Comparison of ENCODE assay signal across 30 mouse cellular contexts in the genomic region with DNA sequence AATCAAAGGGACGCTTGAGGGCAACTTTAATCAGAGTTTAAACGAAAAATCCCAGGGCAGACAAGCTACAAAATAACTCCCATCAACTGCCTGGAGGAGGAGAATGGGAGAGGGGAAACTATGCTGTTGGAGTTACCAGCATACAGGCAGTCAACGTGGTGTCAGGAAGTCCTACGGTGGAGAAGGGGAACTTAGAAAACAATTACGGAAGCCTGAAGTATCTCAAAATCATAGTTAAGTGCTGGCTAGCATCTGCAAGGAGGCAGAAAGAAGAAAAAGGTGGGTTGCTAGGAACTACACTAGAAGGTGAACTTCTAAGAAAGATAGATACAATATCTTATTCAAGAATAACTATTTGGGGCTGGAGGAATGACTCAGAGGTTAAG.
DNase-seq lines count a peak whose midpoint lies in the region; ATAC-seq and TF ChIP-seq lines count a peak whose summit lies in the region.
"Had no signal": no experiment of that assay in that cellular context is flagged by ENCODE, and none has a peak within 500 bp of the region (broad histone marks: within the 10 kb centered on the region; RNA-seq: fewer than 3 reads in every experiment).

No protein-coding gene starts in this region.

- no peaks in the 10 kb centered on the region for H3K9me3 ChIP-seq in liver, embryonic 11.5 days (ENCODE audit: control insufficient read depth, low read length)
- no peaks in the 10 kb centered on the region for H3K9me3 ChIP-seq in ES-E14 (ENCODE audit: control insufficient read depth, insufficient read depth, low read depth, low read length)
- H3K9me3 ChIP-seq in hindbrain, embryonic 13.5 days: no peaks in the 10 kb centered on the region
- H3K9me3 ChIP-seq: forebrain, embryonic 10.5 days; forebrain, embryonic 13.5 days; heart, embryonic 12.5 days; heart, embryonic 15.5 days; hindbrain, embryonic 12.5 days had no signal

- in situ Hi-C loops in ES-E14 (cut with MboI; ENCODE audit: low sequenced_read_pairs in 2 of 2, unreplicated experiment in 2 of 2): no loop called here

- H3K27ac ChIP-seq in liver, adult 2 months (replicated peaks; ENCODE audit: insufficient read depth, low read depth, low read length): peak overlapping the region; percentile 60
- H3K27ac ChIP-seq in liver, embryonic 11.5 days (ENCODE audit: low read depth, low read length): no peak overlapping the region
- peak overlapping the region; percentile 50; the same call in 1 of the 2 replicates for H3K27ac ChIP-seq in ES-E14 (ENCODE audit: insufficient read depth, low read depth, low read length, poor library complexity, severe bottlenecking)
- no peak overlapping the region for H3K27ac ChIP-seq in hindbrain, embryonic 13.5 days
- H3K27ac ChIP-seq: forebrain, embryonic 10.5 days; forebrain, embryonic 13.5 days; hindbrain, embryonic 12.5 days had no signal

- H3K9ac ChIP-seq in liver, adult 2 months (ENCODE audit: low read depth, low read length): no peak overlapping the region
- no peak overlapping the region for H3K9ac ChIP-seq in liver, embryonic 11.5 days (ENCODE audit: low read depth, low read length)
- no peak overlapping the region for H3K9ac ChIP-seq in ES-E14 (ENCODE audit: insufficient read depth, low read depth, low read length, poor library complexity, severe bottlenecking)
- no peak overlapping the region for H3K9ac ChIP-seq in hindbrain, embryonic 13.5 days
- H3K9ac ChIP-seq: forebrain, embryonic 13.5 days; heart, embryonic 12.5 days; heart, embryonic 15.5 days; hindbrain, embryonic 12.5 days had no signal

- no peak for TF ChIP-seq CTCF in liver, adult 2 months (IDR thresholded peaks at IDR 0.05; ENCODE audit: low read depth, low read length)

- no peak overlapping the region for H3K4me3 ChIP-seq in liver, adult 2 months (ENCODE audit: insufficient read depth, low read depth, low read length)
- no peak overlapping the region for H3K4me3 ChIP-seq in liver, embryonic 11.5 days (ENCODE audit: low read depth, low read length)
- H3K4me3 ChIP-seq in ES-E14 (ENCODE audit: insufficient read depth in 1 of 2, low read depth in 1 of 2, low read length in 2 of 2, poor library complexity in 1 of 2, severe bottlenecking in 1 of 2): no peak overlapping the region
- no peak overlapping the region for H3K4me3 ChIP-seq in hindbrain, embryonic 13.5 days
- H3K4me3 ChIP-seq: forebrain, embryonic 10.5 days; forebrain, embryonic 13.5 days; heart, embryonic 12.5 days; heart, embryonic 15.5 days; hindbrain, embryonic 12.5 days had no signal

- H3K4me2 ChIP-seq in liver, embryonic 11.5 days: no peak overlapping the region
- H3K4me2 ChIP-seq in hindbrain, embryonic 13.5 days: no peak overlapping the region
- H3K4me2 ChIP-seq: forebrain, embryonic 13.5 days; heart, embryonic 12.5 days; heart, embryonic 15.5 days; hindbrain, embryonic 12.5 days had no signal

- H3K27me3 ChIP-seq in liver, adult 2 months (ENCODE audit: control insufficient read depth, insufficient read depth, low read length): no peaks in the 10 kb centered on the region
- no peaks in the 10 kb centered on the region for H3K27me3 ChIP-seq in liver, embryonic 11.5 days (replicated peaks; ENCODE audit: control insufficient read depth, insufficient read depth, low read length)
- no peaks in the 10 kb centered on the region for H3K27me3 ChIP-seq in hindbrain, embryonic 13.5 days
- H3K27me3 ChIP-seq: CH12.LX; forebrain, embryonic 13.5 days; heart, embryonic 12.5 days; heart, embryonic 15.5 days; hindbrain, embryonic 12.5 days had no signal

- DNase-seq in liver, adult 2 months (ENCODE audit: extremely low read depth, low read depth, low spot score): no peak
- no peak for DNase-seq in liver, embryonic 11.5 days (ENCODE audit: low spot score)
- no peak for DNase-seq in ES-E14 (ENCODE audit: low read depth, low spot score)
- DNase-seq in thymus, postnatal 10 days (ENCODE audit: low spot score in 2 of 2): no peak
- no peak for DNase-seq in right cerebral cortex, adult 2 months (ENCODE audit: low spot score in 2 of 2)
- DNase-seq: adrenal gland, adult 8-10 months; adrenal gland, postnatal 25 days; B cell, adult 2 months; cerebellum, adult 11-12 months; cerebellum, adult 8-10 months; cerebellum, postnatal 36 days; gastrocnemius, postnatal 10 days; gastrocnemius, postnatal 36 days; heart, adult 18-20 months; heart, postnatal 10 days; heart, postnatal 36 days had no signal

- TF ChIP-seq POLR2A in liver, adult 2 months (IDR thresholded peaks at IDR 0.05; ENCODE audit: extremely low read depth, insufficient read depth, low read length): no peak

- ATAC-seq in liver, embryonic 11.5 days (replicated peaks; ENCODE audit: low FRiP score): no peak
- ATAC-seq in granulocyte monocyte progenitor cell, adult 5-6 weeks (replicated peaks; ENCODE audit: poor library complexity, severe bottlenecking): 0 out of 2 replicates have a peak, but pooled peaks have one; percentile 33
- ATAC-seq in megakaryocyte progenitor cell, adult 5-6 weeks (replicated peaks; ENCODE audit: poor library complexity): peak; percentile 47; the same call in 1 of the 2 replicates
- ATAC-seq in hindbrain, embryonic 13.5 days (ENCODE audit: low FRiP score): no peak
- ATAC-seq: activated CD4-positive, CD25-positive, alpha-beta regulatory T cell, adult 4 months; forebrain, embryonic 13.5 days; forebrain, embryonic 16.5 days; hindbrain, embryonic 16.5 days; inflammation-experienced regulatory T-cells, adult 6 months; intestine, embryonic 16.5 days had no signal

- H3K4me1 ChIP-seq in liver, adult 2 months (ENCODE audit: control insufficient read depth, insufficient read depth, low read length): peaks cover 15% of the 10 kb centered on the region
- peaks cover 9% of the 10 kb centered on the region for H3K4me1 ChIP-seq in liver, embryonic 11.5 days (replicated peaks; ENCODE audit: control insufficient read depth, insufficient read depth, low read length)
- H3K4me1 ChIP-seq in ES-E14 (ENCODE audit: control insufficient read depth in 2 of 2, insufficient read depth in 2 of 2, low read length in 2 of 2, poor library complexity in 1 of 2): peaks cover 5 to 7% of the 10 kb centered on the region in 2 experiments; a peak in 3 of 4 replicates
- H3K4me1 ChIP-seq in hindbrain, embryonic 13.5 days (replicated peaks): no peaks in the 10 kb centered on the region
- H3K4me1 ChIP-seq: forebrain, embryonic 13.5 days; heart, embryonic 15.5 days; hindbrain, embryonic 12.5 days had no signal

- H3K79me2 ChIP-seq in liver, adult 2 months (ENCODE audit: control insufficient read depth, insufficient read depth, low read length): no peaks in the 10 kb centered on the region

- 78% methylated on average over 5 of the region's 5 CpGs for WGBS in liver, adult 2 months
- 54% methylated on average over 5 of the region's 5 CpGs for WGBS in liver, embryonic 11.5 days
- 73% methylated on average over 5 of the region's 5 CpGs for WGBS in hindbrain, embryonic 13.5 days

- no peaks in the 10 kb centered on the region for H3K36me3 ChIP-seq in liver, adult 2 months (ENCODE audit: control insufficient read depth, insufficient read depth, low read length)
- no peaks in the 10 kb centered on the region for H3K36me3 ChIP-seq in liver, embryonic 11.5 days (ENCODE audit: control insufficient read depth, insufficient read depth, low read length)
- no peaks in the 10 kb centered on the region for H3K36me3 ChIP-seq in ES-E14 (ENCODE audit: control insufficient read depth, insufficient read depth, low read length, poor library complexity, severe bottlenecking)
- no peaks in the 10 kb centered on the region for H3K36me3 ChIP-seq in hindbrain, embryonic 13.5 days
- H3K36me3 ChIP-seq: forebrain, embryonic 10.5 days; heart, embryonic 12.5 days; heart, embryonic 15.5 days; hindbrain, embryonic 12.5 days had no signal

TF ChIP-seq in ES-E14, 5 proteins besides CTCF, POLR2A, EP300 and RAD21:
- TF ChIP-seq CHD2 (IDR thresholded peaks at IDR 0.05; ENCODE audit: low read depth, low read length) (no peak), ZC3H11A (IDR thresholded peaks at IDR 0.05; ENCODE audit: borderline replicate concordance, low read depth, low read length) (no peak), MAFK (IDR thresholded peaks at IDR 0.05; ENCODE audit: insufficient read depth, low read depth, low read length) (no peak), ZNF384 (IDR thresholded peaks at IDR 0.05; ENCODE audit: low read depth, low read length) (no peak), HCFC1 (IDR thresholded peaks at IDR 0.05; ENCODE audit: borderline replicate concordance, insufficient read depth, low read length) (no peak)
TF ChIP-seq in ES-E14: peak in this region for 0.

Comparison
In these comparisons a context has a peak if more than half of its experiments do, and no peak if none do; other contexts are left out.
1. H3K27ac ChIP-seq: peak in liver, adult 2 months (single experiment) and ES-E14 (single experiment); none in liver, embryonic 11.5 days (single experiment) and hindbrain, embryonic 13.5 days (single experiment).
2. ATAC-seq: peak in granulocyte monocyte progenitor cell, adult 5-6 weeks (single experiment) and megakaryocyte progenitor cell, adult 5-6 weeks (single experiment); none in liver, embryonic 11.5 days (single experiment) and hindbrain, embryonic 13.5 days (single experiment).